Mouse (Mus musculus): Measurements from ENCODE around the gene Lekr1.

- TF ChIP-seq ZC3H11A (IDR thresholded peaks at IDR 0.05; ENCODE audit: borderline replicate concordance, low read depth, low read length): no peak
- no peak for TF ChIP-seq ZNF384 (IDR thresholded peaks at IDR 0.05; ENCODE audit: low read depth, low read length)
- TF ChIP-seq HCFC1 (IDR thresholded peaks at IDR 0.05; ENCODE audit: borderline replicate concordance, insufficient read depth, low read length): no peak
These were observed 158.9 kb downstream of the Lekr1 start for GRCm38 (mm10) chr3:65824886-65825285.
